Mouse (Mus musculus) kidney, adult 2 months (tissue): ENCODE measurements around the gene Spp1.

Experiments
- CTCF ChIP-seq: fragments of 200-500 bp; conservative IDR thresholded peaks from 2 replicates; pipeline ENCODE4 v1.5.1; 2011; ENCODE audit warnings: low read depth, mild to moderate bottlenecking, control low read depth, low read length, moderate library complexity, mixed read lengths; ENCODE audit not compliant: insufficient read depth, insufficient read length
- POLR2A ChIP-seq: fragments of 200-500 bp; IDR thresholded peaks from one replicate; pipeline ENCODE4 v1.6.1; 2011; ENCODE audit warnings: low read depth, low read length, control low read depth

GRCm38 (mm10) chr5:104446156-104446555, 11.2 kb downstream of the Spp1 start:
- peak; percentile 99 for TF ChIP-seq CTCF
- no peak for TF ChIP-seq POLR2A
